Mouse (Mus musculus) CH12.LX (cell line): ENCODE measurements around the gene Senp1. TPM values are rescaled to one million over a fixed set of nuclear protein-coding genes. Genes with fewer than 3 reads are reported as not detected.
A peak's percentile ranks its signal among the peaks of the same experiment; 100 is the strongest.

Source experiments
- DNase-seq: peaks from one replicate; pipeline ENCODE4 v3.0.0-alpha.2; 2013; ENCODE audit errors: extremely low read depth
- H3K27ac ChIP-seq: 2 replicates; pipeline ENCODE4 v1.5.1; 2012; ENCODE audit warnings: low read depth, mild to moderate bottlenecking, control low read depth, moderate library complexity; ENCODE audit not compliant: insufficient read depth
- H3K27me3 ChIP-seq: replicated peaks from 2 replicates; pipeline ENCODE3; 2012; ENCODE audit warnings: inconsistent platforms
- H3K36me3 ChIP-seq, 2 experiments: replicated peaks in 1 of 2; 2 replicates each; pipeline versions ENCODE3 to v1.6.1; 2012; ENCODE audit warnings: inconsistent platforms in 1 of 2, low read length in 1 of 2, mild to moderate bottlenecking in 1 of 2, mixed read lengths in 1 of 2, moderate library complexity in 1 of 2; ENCODE audit not compliant: control insufficient read depth in 1 of 2, insufficient read depth in 1 of 2
- H3K4me1 ChIP-seq, 2 experiments: 2 replicates each; pipeline ENCODE4 v1.6.1; 2012; ENCODE audit warnings: inconsistent platforms in 1 of 2, moderate library complexity in 1 of 2; ENCODE audit not compliant: insufficient read depth in 2 of 2, control insufficient read depth in 1 of 2
- H3K4me2 ChIP-seq: 2 replicates; pipeline ENCODE4 v1.6.1; 2012; ENCODE audit warnings: low read depth, mild to moderate bottlenecking, control low read depth; ENCODE audit not compliant: poor library complexity, insufficient read depth, severe bottlenecking
- H3K4me3 ChIP-seq, 3 experiments: fragments of 150-350 bp in 1 of 3; sonication (generic) in 1 of 3; replicated peaks in 1 of 3; 2 replicates each; pipeline versions ENCODE3 to v1.5.1; 2011 to 2012; ENCODE audit warnings: low read depth in 2 of 3, low read length in 2 of 3, mild to moderate bottlenecking in 2 of 3, moderate library complexity in 2 of 3, control low read depth in 1 of 3, improper control_type of control experiment in 1 of 3, inconsistent platforms in 1 of 3, mixed read lengths in 1 of 3; ENCODE audit not compliant: poor library complexity in 1 of 3
- H3K79me2 ChIP-seq: replicated peaks from 2 replicates; pipeline ENCODE4 v1.6.1; 2012; ENCODE audit warnings: mild to moderate bottlenecking, moderate library complexity; ENCODE audit not compliant: control insufficient read depth, poor library complexity, insufficient read depth, severe bottlenecking; ENCODE audit errors: extremely low read depth
- H3K9ac ChIP-seq: 2 replicates; pipeline ENCODE4 v1.6.1; 2012; ENCODE audit warnings: low read depth, mild to moderate bottlenecking, control low read depth, moderate library complexity; ENCODE audit not compliant: insufficient read depth
- H3K9me3 ChIP-seq: replicated peaks from 2 replicates; pipeline ENCODE3; 2012; ENCODE audit warnings: low read length, inconsistent platforms, mixed read lengths
- BHLHE40 ChIP-seq: IDR thresholded peaks from 2 replicates; pipeline ENCODE4 v1.6.1; 2011; ENCODE audit warnings: mild to moderate bottlenecking, low read depth, low read length, improper control_type of control experiment
- CHD1 ChIP-seq: IDR thresholded peaks from 2 replicates; pipeline ENCODE4 v1.6.1; 2012; ENCODE audit warnings: low read depth, low read length, improper control_type of control experiment, inconsistent platforms
- CHD2 ChIP-seq: IDR thresholded peaks from 2 replicates; pipeline ENCODE4 v1.6.1; 2011; ENCODE audit warnings: low read length, improper control_type of control experiment
- CTCF ChIP-seq, 2 experiments: IDR thresholded peaks in 1 of 2; conservative IDR thresholded peaks in 1 of 2; 2 replicates each; pipeline ENCODE4 v1.5.1; 2011 to 2012; ENCODE audit warnings: low read depth in 2 of 2, low read length in 2 of 2, improper control_type of control experiment in 1 of 2, inconsistent platforms in 1 of 2, mild to moderate bottlenecking in 1 of 2, moderate library complexity in 1 of 2
- E2F4 ChIP-seq: IDR thresholded peaks from 2 replicates; pipeline ENCODE4 v1.6.1; 2011; ENCODE audit warnings: low read depth, low read length, improper control_type of control experiment; ENCODE audit not compliant: insufficient replicate concordance
- ELF1 ChIP-seq: IDR thresholded peaks from 2 replicates; pipeline ENCODE4 v1.6.1; 2014; ENCODE audit warnings: low read depth, mild to moderate bottlenecking, inconsistent platforms, low read length, improper control_type of control experiment
- EP300 ChIP-seq: IDR thresholded peaks from 2 replicates; pipeline ENCODE4 v1.6.1; 2011; ENCODE audit warnings: low read length, improper control_type of control experiment
- ETS1 ChIP-seq: conservative IDR thresholded peaks from 2 replicates; pipeline ENCODE4 v1.6.1; 2012; ENCODE audit warnings: low read depth, mild to moderate bottlenecking, inconsistent platforms, low read length, improper control_type of control experiment, moderate library complexity
- GABPA ChIP-seq: IDR thresholded peaks from 2 replicates; pipeline ENCODE4 v1.6.1; 2012; ENCODE audit warnings: low read depth, low read length, improper control_type of control experiment, inconsistent platforms; ENCODE audit not compliant: insufficient replicate concordance
- HCFC1 ChIP-seq: IDR thresholded peaks from 2 replicates; pipeline ENCODE4 v1.6.1; 2012; ENCODE audit warnings: low read depth, mild to moderate bottlenecking, inconsistent platforms, low read length, improper control_type of control experiment
- JUN ChIP-seq: IDR thresholded peaks from 2 replicates; pipeline ENCODE4 v1.6.1; 2011; ENCODE audit warnings: low read depth, mild to moderate bottlenecking, low read length, improper control_type of control experiment, moderate library complexity; ENCODE audit not compliant: insufficient read depth
- JUND ChIP-seq: conservative IDR thresholded peaks from 2 replicates; pipeline ENCODE4 v1.6.1; 2011; ENCODE audit warnings: low read depth, low read length, improper control_type of control experiment
- KAT2A ChIP-seq: IDR thresholded peaks from 2 replicates; pipeline ENCODE4 v1.6.1; 2012; ENCODE audit warnings: low read length, improper control_type of control experiment, inconsistent platforms; ENCODE audit not compliant: insufficient replicate concordance
- MAFK ChIP-seq: IDR thresholded peaks from 2 replicates; pipeline ENCODE4 v1.6.1; 2011; ENCODE audit warnings: low read length, improper control_type of control experiment; ENCODE audit not compliant: insufficient replicate concordance
- MAX ChIP-seq: IDR thresholded peaks from 2 replicates; pipeline ENCODE4 v1.6.1; 2011; ENCODE audit warnings: low read length, improper control_type of control experiment
- MAZ ChIP-seq: IDR thresholded peaks from 2 replicates; pipeline ENCODE4 v1.6.1; 2012; ENCODE audit warnings: low read depth, mild to moderate bottlenecking, inconsistent platforms, low read length, improper control_type of control experiment, moderate library complexity
- MXI1 ChIP-seq: IDR thresholded peaks from 2 replicates; pipeline ENCODE4 v1.6.1; 2011; ENCODE audit warnings: mild to moderate bottlenecking, low read depth, low read length, improper control_type of control experiment
- MYC ChIP-seq: IDR thresholded peaks from 2 replicates; pipeline ENCODE4 v1.6.1; 2011; ENCODE audit warnings: low read depth, mild to moderate bottlenecking, improper control_type of control experiment, low read length
- NELFE ChIP-seq: IDR thresholded peaks from 2 replicates; pipeline ENCODE4 v1.6.1; 2011; ENCODE audit warnings: low read depth, low read length, improper control_type of control experiment
- NRF1 ChIP-seq: IDR thresholded peaks from 2 replicates; pipeline ENCODE4 v1.6.1; 2014; ENCODE audit warnings: low read depth, mild to moderate bottlenecking, inconsistent platforms, low read length, improper control_type of control experiment, moderate library complexity
- PAX5 ChIP-seq: IDR thresholded peaks from 2 replicates; pipeline ENCODE4 v1.6.1; 2012; ENCODE audit warnings: low read length, inconsistent platforms, mixed read lengths
- POLR2A ChIP-seq: IDR thresholded peaks from 2 replicates; pipeline ENCODE4 v1.6.1; 2011; ENCODE audit warnings: low read depth, mild to moderate bottlenecking, improper control_type of control experiment, low read length
- SIN3A ChIP-seq: IDR thresholded peaks from 2 replicates; pipeline ENCODE4 v1.6.1; 2012; ENCODE audit warnings: low read length, improper control_type of control experiment, inconsistent platforms
- TBP ChIP-seq: conservative IDR thresholded peaks from 2 replicates; pipeline ENCODE4 v1.6.1; 2011; ENCODE audit warnings: low read depth, low read length, improper control_type of control experiment
- TCF12 ChIP-seq: IDR thresholded peaks from 2 replicates; pipeline ENCODE4 v1.6.1; 2014; ENCODE audit warnings: low read depth, mild to moderate bottlenecking, inconsistent platforms, low read length, improper control_type of control experiment
- USF1 ChIP-seq: IDR thresholded peaks from 2 replicates; pipeline ENCODE4 v1.6.1; 2014; ENCODE audit warnings: low read depth, mild to moderate bottlenecking, inconsistent platforms, low read length, improper control_type of control experiment
- USF2 ChIP-seq: conservative IDR thresholded peaks from 2 replicates; pipeline ENCODE4 v1.6.1; 2011; ENCODE audit warnings: low read depth, low read length, improper control_type of control experiment
- ZC3H11A ChIP-seq: IDR thresholded peaks from 2 replicates; pipeline ENCODE4 v1.6.1; 2012; ENCODE audit warnings: low read depth, mild to moderate bottlenecking, inconsistent platforms, low read length, improper control_type of control experiment
- ZKSCAN1 ChIP-seq: IDR thresholded peaks from 2 replicates; pipeline ENCODE4 v1.6.1; 2012; ENCODE audit warnings: low read depth, inconsistent platforms, low read length, improper control_type of control experiment, borderline replicate concordance
- ZMIZ1 ChIP-seq: IDR thresholded peaks from 2 replicates; pipeline ENCODE4 v1.6.1; 2012; ENCODE audit warnings: low read depth, mild to moderate bottlenecking, inconsistent platforms, low read length, improper control_type of control experiment
- ZNF384 ChIP-seq: IDR thresholded peaks from 2 replicates; pipeline ENCODE4 v1.6.1; 2012; ENCODE audit warnings: low read depth, low read length, improper control_type of control experiment, inconsistent platforms
- dilution Hi-C: fragments of 300-500 bp; cut with MboI; formaldehyde crosslinking; loops from 2 replicates; pipeline ENCODE4 v1.14.3; 2020; ENCODE audit warnings: low sequenced_read_pairs; ENCODE audit not compliant: extremely low pct_unique_long_range_greater_than_20kb, extremely low pct_ligation_motif_present
- in situ Hi-C: fragments of 300-500 bp; cut with MboI; formaldehyde crosslinking; loops from 3 replicates; pipeline ENCODE4 v1.14.3; 2019; ENCODE audit warnings: low sequenced_read_pairs, low pct_ligation_motif_present, low pct_unique_long_range_greater_than_20kb, mixed read lengths
- polyA plus RNA-seq: library from polyadenylated mRNA; unstranded; fragments of >175 nt; gene quantifications from 2 replicates; pipeline ENCODE4 v1.2.1, GENCODE M21; 2012; ENCODE audit warnings: low read depth; ENCODE audit not compliant: insufficient read length
- total RNA-seq, 2 experiments: library from RNA; depleted of rRNA; stranded (reverse); fragments of 300-350 nt in 1 of 2; fragments of >200 nt in 1 of 2; gene quantifications; 2 replicates each; pipeline ENCODE4 v1.2.3; 2012 to 2014

Gene Senp1
- total and polyA plus RNA-seq, 3 experiments = 14.9 to 38.5 (median 23.3) TPM

GRCm38 (mm10) chr15:98139763-98140162 is 46.2 kb upstream of the Senp1 start:
- H3K27me3 ChIP-seq = no peaks in the 10 kb centered on the region
- DNase-seq = peak; percentile 63
- no peaks in the 10 kb centered on the region for H3K9me3 ChIP-seq
- dilution Hi-C loops (no loop called here), in situ Hi-C loops (no loop called here)
- no peak overlapping the region for H3K4me2 ChIP-seq
- no peak for TF ChIP-seq HCFC1
- no peak for TF ChIP-seq EP300
- no peak for TF ChIP-seq TBP
- no peak for TF ChIP-seq NELFE
- TF ChIP-seq E2F4 = no peak
- no peak for TF ChIP-seq USF1
- TF ChIP-seq BHLHE40 = no peak
- TF ChIP-seq ZMIZ1 = no peak
- H3K79me2 ChIP-seq = peaks cover 11% of the 10 kb centered on the region
- no peak overlapping the region for H3K4me3 ChIP-seq
- no peak overlapping the region for H3K27ac ChIP-seq
- H3K9ac ChIP-seq = no peak overlapping the region
- peaks cover 56 to 78% of the 10 kb centered on the region in 2 experiments for H3K36me3 ChIP-seq
- peaks cover 0 to 11% of the 10 kb centered on the region in 2 experiments; a peak in 2 of 4 replicates for H3K4me1 ChIP-seq

- no peak overlapping the region for H3K4me3 ChIP-seq
- in situ Hi-C loops = no loop called here
Measured at GRCm38 (mm10) chr15:98136871-98137270, 43.3 kb upstream of the Senp1 start.

GRCm38 (mm10) chr15:98135671-98136070 is 42.1 kb upstream of the Senp1 start:
- peaks cover 60 to 95% of the 10 kb centered on the region in 2 experiments for H3K36me3 ChIP-seq
- no peaks in the 10 kb centered on the region for H3K27me3 ChIP-seq
- no peak overlapping the region for H3K4me2 ChIP-seq
- H3K4me1 ChIP-seq = peaks cover 0 to 3% of the 10 kb centered on the region in 2 experiments; a peak in 1 of 4 replicates
- H3K9ac ChIP-seq = no peak overlapping the region
- no peaks in the 10 kb centered on the region for H3K9me3 ChIP-seq
- no peak for DNase-seq
- in situ Hi-C loops (no loop called here), dilution Hi-C loops (no loop called here)
- H3K4me3 ChIP-seq = no peak overlapping the region
- no peak overlapping the region for H3K27ac ChIP-seq
- H3K79me2 ChIP-seq = no peaks in the 10 kb centered on the region
- no peak for TF ChIP-seq JUND
- TF ChIP-seq SIN3A = no peak
- no peak for TF ChIP-seq POLR2A
- no peak for TF ChIP-seq E2F4
- no peak for TF ChIP-seq EP300
- TF ChIP-seq MAZ = no peak
- no peak for TF ChIP-seq CHD1
- no peak for TF ChIP-seq CTCF (conservative IDR thresholded peaks at IDR 0.05 in 1 of 2, IDR thresholded peaks at IDR 0.05 in 1 of 2; ENCODE audit: low read depth in 2 of 2, low read length in 2 of 2)
- TF ChIP-seq ZC3H11A = no peak
- no peak for TF ChIP-seq ELF1
- TF ChIP-seq TBP = no peak
- no peak for TF ChIP-seq TCF12
- TF ChIP-seq MAFK = no peak
- TF ChIP-seq NRF1 = no peak
- TF ChIP-seq ZNF384 = no peak
- no peak for TF ChIP-seq KAT2A
- no peak for TF ChIP-seq MXI1
- TF ChIP-seq, all 38 proteins: peak for 0

More at GRCm38 (mm10) chr15:98136871-98137270, 43.3 kb upstream of the Senp1 start:
- H3K4me2 ChIP-seq = no peak overlapping the region
- H3K79me2 ChIP-seq = no peaks in the 10 kb centered on the region
- H3K9ac ChIP-seq = no peak overlapping the region
- H3K27me3 ChIP-seq = no peaks in the 10 kb centered on the region
- TF ChIP-seq HCFC1 (no peak), ETS1 (no peak), MAX (no peak), USF2 (no peak), JUN (no peak), CHD1 (no peak), CHD2 (no peak), NRF1 (no peak), NELFE (no peak), BHLHE40 (no peak), GABPA (no peak), POLR2A (no peak), CTCF (conservative IDR thresholded peaks at IDR 0.05 in 1 of 2, IDR thresholded peaks at IDR 0.05 in 1 of 2; ENCODE audit: low read depth in 2 of 2, low read length in 2 of 2) (no peak), PAX5 (no peak), MYC (no peak), ZKSCAN1 (no peak)
- H3K4me1 ChIP-seq = peaks cover 0 to 3% of the 10 kb centered on the region in 2 experiments; a peak in 1 of 4 replicates
- H3K27ac ChIP-seq = no peak overlapping the region
- H3K36me3 ChIP-seq = peaks cover 66 to 93% of the 10 kb centered on the region in 2 experiments
- dilution Hi-C loops = no loop called here
- no peak for DNase-seq
- H3K9me3 ChIP-seq = no peaks in the 10 kb centered on the region
